Mouse (Mus musculus) hindbrain, embryonic 11.5 days (tissue): Measurements from ENCODE around the gene Pard3b. TPM values are rescaled to one million over a fixed set of nuclear protein-coding genes. Genes with fewer than 3 reads are reported as not detected.

Source experiments
- ATAC-seq: fragments of 200-750 bp; cut with Nextera tagmentation; 2 replicates; pipeline ENCODE4 v1.8.0; 2017; ENCODE audit warnings: mild to moderate bottlenecking, moderate TSS enrichment, moderate library complexity; ENCODE audit not compliant: low FRiP score
- DNase-seq: peaks from one replicate; pipeline ENCODE4 v3.0.0-alpha.2; 2015; ENCODE audit warnings: low spot score
- H3K27ac ChIP-seq: fragments of 300-500 bp; sonication (generic); 2 replicates; pipeline ENCODE4 v1.5.1; 2014; ENCODE audit warnings: mild to moderate bottlenecking, low read depth, low read length
- H3K27me3 ChIP-seq: fragments of 300-500 bp; sonication (generic); 2 replicates; pipeline ENCODE4 v1.6.1; 2014; ENCODE audit warnings: mild to moderate bottlenecking, low read length, moderate library complexity, mixed read lengths; ENCODE audit not compliant: control insufficient read depth, insufficient read depth
- H3K36me3 ChIP-seq: fragments of 300-500 bp; sonication (generic); 2 replicates; pipeline ENCODE4 v1.6.1; 2014; ENCODE audit warnings: mild to moderate bottlenecking, low read length, moderate library complexity, mixed read lengths; ENCODE audit not compliant: control insufficient read depth, insufficient read depth
- H3K4me1 ChIP-seq: fragments of 300-500 bp; sonication (generic); replicated peaks from 2 replicates; pipeline ENCODE4 v1.6.1; 2014; ENCODE audit warnings: low read length, mixed read lengths; ENCODE audit not compliant: control insufficient read depth, insufficient read depth
- H3K4me2 ChIP-seq: fragments of 300-500 bp; sonication (generic); replicated peaks from 2 replicates; pipeline ENCODE4 v1.6.1; 2014; ENCODE audit warnings: mild to moderate bottlenecking, low read depth, low read length
- H3K4me3 ChIP-seq: fragments of 300-500 bp; sonication (generic); 2 replicates; pipeline ENCODE4 v1.5.1; 2014; ENCODE audit warnings: low read depth, low read length
- H3K9ac ChIP-seq: fragments of 300-500 bp; sonication (generic); 2 replicates; pipeline ENCODE4 v1.6.1; 2014; ENCODE audit warnings: low read depth, low read length
- H3K9me3 ChIP-seq: fragments of 300-500 bp; sonication (generic); 2 replicates; pipeline ENCODE4 v1.6.1; 2016; ENCODE audit warnings: low read length; ENCODE audit not compliant: control insufficient read depth
- WGBS: fragments of 180-500 bp; shearing (Covaris S2); extraction: QIAGEN DNeasy Blood & Tissue Kit; methylation state at CpG from one replicate; pipeline ENCODE4 v1.1.7; 2014; 5-methylcytosine and 5-hydroxymethylcytosine counted together
- polyA plus RNA-seq: library from polyadenylated mRNA; unstranded; fragments of >200 nt; fragmentation: Nextera tagmentation; extraction: Ambion mirVana; gene quantifications from 2 replicates; pipeline ENCODE4 v1.2.1, GENCODE M21; 2014

Pard3b gene
- polyA plus RNA-seq, 1 experiment from 2014 or later = 16.8 TPM

DNA sequence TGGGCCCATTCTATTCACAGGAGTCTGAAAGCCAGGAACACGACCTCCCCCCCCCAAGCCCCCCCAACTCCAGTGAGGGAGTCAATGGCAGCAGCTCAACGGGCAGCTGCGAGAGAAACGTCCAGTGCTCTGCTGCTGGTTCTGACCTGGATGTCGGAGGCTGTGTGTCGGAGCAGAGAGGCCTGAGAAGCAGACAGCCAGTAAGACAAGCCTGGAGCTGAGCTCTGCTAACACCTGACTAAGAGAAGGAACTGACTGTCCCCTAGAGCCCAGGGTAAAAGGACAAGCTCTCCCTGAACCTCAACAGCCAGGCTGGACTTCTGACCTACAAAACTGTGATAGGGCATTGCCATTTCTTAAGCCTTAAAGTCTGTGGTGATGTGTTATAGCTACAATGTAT, 1015.8 kb downstream of the Pard3b start:
- ATAC-seq (no peak), DNase-seq (no peak)
- H3K9ac ChIP-seq = no peak overlapping the region
- H3K4me3 ChIP-seq = no peak overlapping the region
- no peak overlapping the region for H3K27ac ChIP-seq
- no peak overlapping the region for H3K4me2 ChIP-seq
- H3K27me3 ChIP-seq = no peaks in the 10 kb centered on the region
- H3K4me1 ChIP-seq = no peaks in the 10 kb centered on the region
- 70% methylated on average over 6 of the region's 6 CpGs for WGBS
- H3K36me3 ChIP-seq = no peaks in the 10 kb centered on the region
- H3K9me3 ChIP-seq = no peaks in the 10 kb centered on the region

DNA sequence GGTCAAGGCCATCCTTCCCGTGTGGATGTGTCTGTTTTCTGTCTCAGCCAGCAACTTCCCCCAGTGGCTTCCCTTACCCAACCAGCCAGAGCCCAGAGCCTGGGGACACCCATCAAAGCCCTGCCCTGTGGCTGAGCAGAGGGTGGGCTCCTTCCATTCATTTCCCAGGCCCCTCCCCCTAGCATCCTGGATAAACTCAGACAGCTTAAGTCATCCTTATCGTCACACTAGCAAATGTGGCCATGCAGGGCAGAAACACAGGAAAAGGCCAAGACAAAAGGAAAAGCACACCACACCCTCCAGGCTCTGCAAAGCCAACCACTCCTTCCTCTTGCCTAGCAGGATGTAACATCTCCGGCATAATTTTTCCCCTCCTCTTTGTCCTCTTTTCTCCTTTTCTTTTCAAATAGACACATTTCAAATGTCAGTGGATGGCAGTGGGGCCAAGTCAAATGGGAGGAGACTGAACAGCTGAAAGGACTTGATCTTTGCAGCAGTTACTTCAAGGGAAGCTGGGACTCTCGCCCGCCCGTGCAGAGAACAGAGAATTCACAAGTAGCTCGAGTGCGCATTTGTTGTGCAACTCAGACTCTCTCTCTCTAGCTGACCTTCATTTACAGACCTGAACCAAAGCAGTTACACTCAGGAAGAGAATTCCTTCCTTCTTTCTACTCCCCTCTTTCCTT, 1026.5 kb downstream of the Pard3b start:
- ATAC-seq = peak; percentile 27; the same call in 1 of the 2 replicates
- Histone ChIP-seq H3K27me3 (no peaks in the 10 kb centered on the region), H3K9ac (0 out of 2 replicates have a peak overlapping the region, but pooled peaks have one; percentile 1), H3K4me1 (no peaks in the 10 kb centered on the region), H3K4me3 (no peak overlapping the region), H3K4me2 (no peak overlapping the region), H3K9me3 (no peaks in the 10 kb centered on the region), H3K27ac (0 out of 2 replicates have a peak overlapping the region, but pooled peaks have one; percentile 4), H3K36me3 (no peaks in the 10 kb centered on the region)
- DNase-seq = peak; percentile 26
- 36% methylated on average over 8 of the region's 8 CpGs for WGBS

DNA sequence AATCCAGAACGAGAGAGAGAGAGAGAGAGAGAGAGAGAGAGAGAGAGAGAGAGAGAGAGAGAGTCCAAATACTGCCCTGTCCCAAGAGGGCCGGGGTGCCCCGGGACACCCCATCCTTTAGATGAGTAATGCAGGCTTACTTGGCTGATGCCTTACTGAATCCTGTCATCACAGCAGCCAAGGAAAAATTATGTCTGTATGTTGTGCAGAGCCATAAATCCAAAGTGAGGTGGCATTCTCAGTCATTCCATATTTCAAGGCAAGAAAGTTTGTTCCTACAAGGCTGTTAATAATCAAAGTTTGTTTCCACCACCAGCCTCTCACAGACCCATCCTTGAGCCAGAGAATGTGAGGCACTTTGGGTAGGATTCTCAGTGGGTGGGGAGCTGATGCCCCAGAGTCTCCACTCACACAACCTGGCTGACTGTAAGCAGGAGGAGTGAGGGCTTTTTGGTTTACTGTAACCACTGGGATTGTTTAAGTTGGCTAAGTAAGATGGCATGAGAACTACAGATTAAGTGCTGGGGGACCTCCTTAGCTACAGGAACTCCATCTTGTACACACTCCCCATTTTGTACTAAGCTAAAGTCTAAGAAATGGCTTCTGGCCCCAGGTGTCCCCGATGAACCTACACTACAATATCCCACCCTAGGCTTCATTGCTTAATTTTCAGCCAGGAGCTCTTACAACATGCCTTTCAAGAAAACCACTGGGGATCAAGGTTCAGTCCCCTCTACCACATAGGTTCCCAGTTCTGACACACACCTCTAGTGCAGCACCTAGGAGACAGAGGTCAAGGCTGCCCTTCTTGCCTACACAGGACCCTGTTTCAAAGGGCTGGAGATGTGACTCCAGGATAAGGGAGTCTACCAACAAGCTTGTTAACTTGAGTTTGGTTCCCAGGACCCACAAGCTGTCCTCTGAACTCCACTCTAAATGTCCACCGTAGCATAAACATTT, 1027.4 kb downstream of the Pard3b start:
- DNase-seq = no peak
- no peaks in the 10 kb centered on the region for H3K4me1 ChIP-seq
- H3K27ac ChIP-seq = no peak overlapping the region
- no peak overlapping the region for H3K4me3 ChIP-seq
- no peaks in the 10 kb centered on the region for H3K9me3 ChIP-seq
- H3K4me2 ChIP-seq = no peak overlapping the region
- WGBS = 86% methylated on average over 5 of the region's 5 CpGs
- ATAC-seq = no peak
- H3K9ac ChIP-seq = no peak overlapping the region
- H3K27me3 ChIP-seq = no peaks in the 10 kb centered on the region
- no peaks in the 10 kb centered on the region for H3K36me3 ChIP-seq

DNA sequence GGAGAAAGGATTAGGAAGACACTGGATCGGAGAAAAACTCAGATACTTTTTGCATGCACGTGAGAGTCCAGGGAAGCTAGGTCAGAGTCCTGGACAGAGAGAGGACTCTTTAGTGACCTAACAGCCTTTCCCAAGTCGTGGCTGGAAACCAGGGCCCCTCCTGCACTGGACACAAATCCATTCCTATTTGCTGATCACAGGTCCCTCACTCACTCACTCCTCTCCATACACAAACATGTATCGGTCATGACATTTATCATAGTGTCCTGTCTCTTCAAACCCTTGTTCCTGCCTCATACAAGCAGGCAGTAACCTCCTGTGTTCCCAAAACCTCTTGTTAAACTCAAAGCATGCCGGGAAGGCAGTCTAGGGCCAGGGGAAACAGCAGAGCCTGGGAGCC, 1028.2 kb downstream of the Pard3b start:
- Histone ChIP-seq H3K4me2 (no peak overlapping the region), H3K9me3 (no peaks in the 10 kb centered on the region), H3K36me3 (no peaks in the 10 kb centered on the region), H3K4me3 (no peak overlapping the region), H3K9ac (no peak overlapping the region), H3K27me3 (no peaks in the 10 kb centered on the region), H3K4me1 (no peaks in the 10 kb centered on the region), H3K27ac (no peak overlapping the region)
- no peak for DNase-seq
- 81% methylated on average over 5 of the region's 5 CpGs for WGBS
- no peak for ATAC-seq

DNA sequence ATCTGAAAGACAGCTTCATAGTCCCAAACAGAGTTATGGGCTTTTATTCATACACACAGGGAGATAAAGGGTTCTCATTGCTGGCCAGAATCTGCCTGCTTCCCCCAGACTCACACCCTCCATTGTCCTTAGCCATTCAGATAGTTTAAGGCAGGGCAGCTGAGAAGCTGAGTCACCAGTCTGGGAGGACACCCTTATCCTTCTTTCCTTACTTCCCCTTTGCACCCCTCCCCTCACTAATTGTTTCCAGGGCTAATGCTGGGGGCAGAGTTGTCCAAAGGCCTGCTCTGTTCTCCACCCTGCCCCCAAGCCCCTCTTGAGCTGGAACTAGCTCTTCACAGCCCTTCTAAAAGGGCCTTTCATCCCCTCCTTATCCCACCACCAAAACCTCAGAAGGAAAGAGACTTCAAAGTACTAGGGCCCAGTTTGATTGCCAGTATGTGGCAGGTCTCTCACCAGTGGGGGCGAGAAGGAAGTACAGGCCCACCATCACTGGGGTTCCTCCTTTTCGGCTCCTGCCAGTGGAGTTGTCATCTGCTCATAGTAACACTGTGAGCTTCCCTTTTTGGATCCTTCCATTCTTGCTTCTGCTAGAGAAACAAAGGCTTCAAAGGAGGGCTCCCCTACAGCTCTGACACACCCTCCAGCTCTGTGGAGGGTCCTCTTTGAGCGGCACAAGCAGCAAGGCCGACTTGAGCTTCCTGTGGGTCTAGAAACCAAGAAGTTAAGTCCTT, 1040.2 kb downstream of the Pard3b start:
- peaks cover 3% of the 10 kb centered on the region; the same call in 1 of the 2 replicates for H3K9me3 ChIP-seq
- H3K4me2 ChIP-seq = no peak overlapping the region
- H3K27me3 ChIP-seq = no peaks in the 10 kb centered on the region
- no peak for ATAC-seq
- H3K36me3 ChIP-seq = no peaks in the 10 kb centered on the region
- H3K4me1 ChIP-seq = 0 out of 2 replicates have a peak, but pooled peaks cover 2% of the 10 kb centered on the region
- no peak overlapping the region for H3K4me3 ChIP-seq
- H3K27ac ChIP-seq = no peak overlapping the region
- DNase-seq = no peak
- 39% methylated on average over 4 of the region's 4 CpGs for WGBS
- H3K9ac ChIP-seq = no peak overlapping the region

DNA sequence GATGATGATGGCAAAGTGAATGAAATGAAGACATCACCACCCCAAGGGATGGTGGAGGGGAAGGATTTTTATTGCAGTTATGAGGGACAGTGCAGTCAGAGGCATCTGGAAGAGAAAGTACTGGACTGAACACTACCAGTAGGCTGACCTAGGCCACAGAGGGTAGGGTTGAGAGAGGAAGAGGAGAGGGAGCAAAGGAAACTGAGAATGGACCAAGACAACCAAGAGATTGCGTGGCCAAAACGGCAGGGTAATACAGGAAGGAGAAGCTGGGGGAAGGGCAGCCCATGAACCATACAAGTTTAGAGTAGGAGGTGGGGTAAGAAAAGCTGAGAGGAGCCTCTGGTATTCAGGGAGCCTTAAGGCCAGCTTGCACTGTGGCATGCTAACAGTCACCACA, 1040.8 kb downstream of the Pard3b start:
- Histone ChIP-seq H3K9ac (no peak overlapping the region), H3K4me1 (0 out of 2 replicates have a peak, but pooled peaks cover 2% of the 10 kb centered on the region), H3K27me3 (no peaks in the 10 kb centered on the region), H3K36me3 (no peaks in the 10 kb centered on the region), H3K4me2 (no peak overlapping the region), H3K4me3 (no peak overlapping the region), H3K9me3 (peaks cover 3% of the 10 kb centered on the region; the same call in 1 of the 2 replicates), H3K27ac (no peak overlapping the region)
- ATAC-seq (no peak), DNase-seq (no peak)
- 93% methylated on average over 2 of the region's 2 CpGs for WGBS

DNA sequence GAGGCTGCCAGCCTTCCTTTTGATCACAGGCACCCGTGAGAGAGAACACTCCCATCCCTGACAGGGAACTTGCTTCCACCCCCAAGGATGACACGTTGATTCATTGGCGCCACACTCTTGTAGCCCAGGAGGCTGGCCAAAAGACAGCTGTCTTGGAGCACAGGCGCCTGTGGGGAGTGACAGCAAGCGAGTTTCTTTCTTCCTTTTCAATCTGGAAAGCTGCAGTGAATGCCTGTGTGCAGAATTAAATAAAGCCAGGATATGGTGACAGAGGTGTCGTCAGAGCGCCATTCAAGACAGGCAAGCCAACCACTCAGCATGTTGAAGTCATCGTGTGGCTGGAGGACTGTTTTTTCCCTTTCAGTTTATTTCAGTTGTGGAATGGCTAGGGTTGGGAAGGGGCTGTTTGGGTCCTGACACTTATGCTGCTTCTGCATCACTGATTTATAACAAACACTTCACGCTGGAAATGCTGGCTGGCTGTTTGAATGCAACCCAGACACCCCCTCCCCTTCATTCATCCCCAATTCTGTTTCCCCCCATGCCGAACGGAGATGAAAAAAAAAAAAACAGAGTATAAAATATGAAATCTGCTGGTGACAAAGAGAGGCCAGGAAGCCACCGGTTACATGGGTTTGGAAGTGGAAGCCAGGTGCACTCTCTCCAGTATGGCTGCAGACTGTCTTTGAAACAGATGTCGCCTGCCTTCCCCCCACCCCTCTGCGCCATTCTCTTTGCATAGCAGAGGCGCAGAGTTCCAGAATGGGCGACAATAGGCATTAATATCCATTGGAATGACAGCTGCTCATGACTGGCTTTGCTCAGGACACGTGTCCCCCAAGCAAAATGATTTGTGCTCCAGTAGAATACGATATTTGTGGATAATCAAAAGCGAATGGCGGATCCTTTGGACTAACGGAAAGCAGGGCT, 1044.1 kb downstream of the Pard3b start:
- peaks cover under 1% of the 10 kb centered on the region; the same call in 1 of the 2 replicates for H3K9me3 ChIP-seq
- peak; percentile 45 for DNase-seq
- H3K4me3 ChIP-seq = no peak overlapping the region
- 43% methylated on average over 21 of the region's 21 CpGs for WGBS
- ATAC-seq = peak; percentile 78
- peak overlapping the region; percentile 63 for H3K27ac ChIP-seq
- H3K27me3 ChIP-seq = no peaks in the 10 kb centered on the region
- no peak overlapping the region for H3K9ac ChIP-seq
- no peaks in the 10 kb centered on the region for H3K36me3 ChIP-seq
- peak overlapping the region; percentile 18 for H3K4me2 ChIP-seq
- 0 out of 2 replicates have a peak, but pooled peaks cover 2% of the 10 kb centered on the region for H3K4me1 ChIP-seq
